8 mouse cellular contexts compared by ENCODE assay signal in the genomic region with DNA sequence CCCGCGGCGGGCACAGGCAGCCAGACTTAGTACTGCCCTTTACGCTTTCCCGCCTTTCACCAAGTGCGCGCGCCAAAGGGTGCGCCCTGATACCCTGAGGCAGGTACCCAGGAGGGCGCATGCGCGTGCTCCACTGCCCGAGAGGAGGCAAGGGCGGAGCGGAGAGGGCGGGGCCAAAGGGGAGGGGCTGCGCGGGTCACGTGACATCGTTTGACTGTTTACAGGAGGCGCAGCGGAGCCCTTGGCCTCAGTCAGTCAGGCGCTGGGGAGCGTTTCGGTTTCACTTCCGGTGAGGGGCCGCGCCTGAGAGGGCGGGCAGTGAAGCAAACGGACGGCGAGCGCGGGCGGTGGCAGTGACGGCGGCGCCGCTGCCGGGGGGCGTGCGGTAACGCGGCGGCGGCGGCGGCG. TPM values are rescaled to one million over a fixed set of nuclear protein-coding genes. Genes with fewer than 3 reads are reported as not detected.
DNase-seq lines count a peak whose midpoint lies in the region; ATAC-seq and TF ChIP-seq lines count a peak whose summit lies in the region.

Gene Fmr1, plus strand, starts transcription at position 209 of the 408 bp plus-strand sequence.

- 22% methylated on average over 36 of the region's 49 CpGs for WGBS in forebrain, embryonic 13.5 days
- 17% methylated on average over 49 of the region's 49 CpGs for WGBS in large intestine, adult 2 months
- 20% methylated on average over 37 of the region's 49 CpGs for WGBS in liver, postnatal 0 days (ENCODE audit: insufficient replicate concordance)
- 12% methylated on average over 32 of the region's 49 CpGs for WGBS in neural tube, embryonic 14.5 days

- peak; percentile 98 for ATAC-seq in cerebellum, adult (ENCODE audit: insufficient number of reproducible peaks, low FRiP score, low TSS enrichment)
- peak; percentile 98 for ATAC-seq in forebrain, embryonic 13.5 days
- peak; percentile 96 for ATAC-seq in liver, postnatal 0 days
- ATAC-seq in neural tube, embryonic 14.5 days (ENCODE audit: low read depth): peak; percentile 99

- no peaks in the 10 kb centered on the region for H3K27me3 ChIP-seq in ES-Bruce4 (ENCODE audit: control insufficient read depth, insufficient read depth, low read length, poor library complexity, severe bottlenecking)
- no peaks in the 10 kb centered on the region for H3K27me3 ChIP-seq in forebrain, embryonic 13.5 days
- no peaks in the 10 kb centered on the region for H3K27me3 ChIP-seq in liver, postnatal 0 days (ENCODE audit: insufficient read depth, low read length)
- H3K27me3 ChIP-seq in neural tube, embryonic 14.5 days (ENCODE audit: control insufficient read depth, insufficient read depth, low read length): no peaks in the 10 kb centered on the region

- H3K9me3 ChIP-seq in ES-Bruce4 (replicated peaks; ENCODE audit: control insufficient read depth, insufficient read depth, low read length, poor library complexity, severe bottlenecking): no peaks in the 10 kb centered on the region
- H3K9me3 ChIP-seq in forebrain, embryonic 13.5 days (replicated peaks): no peaks in the 10 kb centered on the region
- H3K9me3 ChIP-seq in liver, postnatal 0 days (ENCODE audit: low read length): no peaks in the 10 kb centered on the region
- H3K9me3 ChIP-seq in neural tube, embryonic 14.5 days (ENCODE audit: control insufficient read depth, low read length): no peaks in the 10 kb centered on the region

- intact Hi-C loops in heart, postnatal 10 days (cut with DNase I): no loop called here

- H3K4me2 ChIP-seq in forebrain, embryonic 13.5 days: peak within 1 kb of the TSS; percentile 56
- peak within 1 kb of the TSS; percentile 76 for H3K4me2 ChIP-seq in liver, postnatal 0 days (ENCODE audit: low read depth, low read length)
- H3K4me2 ChIP-seq in neural tube, embryonic 14.5 days (ENCODE audit: low read depth, low read length): peak within 1 kb of the TSS; percentile 52

- peak; percentile 97 for DNase-seq in heart, postnatal 10 days
- peak; percentile 69 for DNase-seq in large intestine, adult 2 months (ENCODE audit: low read depth, low spot score)
- DNase-seq in liver, postnatal 0 days: peak; percentile 98
- DNase-seq in testis, postnatal 10 days (ENCODE audit: low spot score): peak; percentile 98

- H3K4me1 ChIP-seq in ES-Bruce4 (ENCODE audit: control insufficient read depth, insufficient read depth, low read length): no peaks in the 10 kb centered on the region
- no peaks in the 10 kb centered on the region; the same call in 1 of the 2 replicates for H3K4me1 ChIP-seq in forebrain, embryonic 13.5 days
- H3K4me1 ChIP-seq in liver, postnatal 0 days (ENCODE audit: insufficient read depth): no peaks in the 10 kb centered on the region
- H3K4me1 ChIP-seq in neural tube, embryonic 14.5 days (ENCODE audit: control insufficient read depth, insufficient read depth, low read length): no peaks in the 10 kb centered on the region

- no peaks in the 10 kb centered on the region for H3K36me3 ChIP-seq in ES-Bruce4 (ENCODE audit: control insufficient read depth, insufficient read depth, low read length, poor library complexity, severe bottlenecking)
- H3K36me3 ChIP-seq in forebrain, embryonic 13.5 days (ENCODE audit: poor library complexity, severe bottlenecking): no peaks in the 10 kb centered on the region
- no peaks in the 10 kb centered on the region for H3K36me3 ChIP-seq in liver, postnatal 0 days (replicated peaks; ENCODE audit: insufficient read depth, low read length)
- H3K36me3 ChIP-seq in neural tube, embryonic 14.5 days (ENCODE audit: control insufficient read depth, insufficient read depth, low read length): no peaks in the 10 kb centered on the region

- peak within 1 kb of the TSS; percentile 96 for H3K9ac ChIP-seq in ES-Bruce4 (ENCODE audit: low read depth, poor library complexity, severe bottlenecking)
- peak within 1 kb of the TSS; percentile 83 for H3K9ac ChIP-seq in forebrain, embryonic 13.5 days
- peak within 1 kb of the TSS; percentile 88 for H3K9ac ChIP-seq in liver, postnatal 0 days (replicated peaks)
- peak within 1 kb of the TSS; percentile 66 for H3K9ac ChIP-seq in neural tube, embryonic 14.5 days (replicated peaks; ENCODE audit: low read depth, low read length)

- no peak for TF ChIP-seq CTCF in ES-Bruce4 (IDR thresholded peaks at IDR 0.05; ENCODE audit: low read depth, low read length)
- peak; percentile 23; the same call in 1 of the 2 replicates for TF ChIP-seq CTCF in liver, postnatal 0 days (IDR thresholded peaks at IDR 0.05; ENCODE audit: low read depth)

- H3K27ac ChIP-seq in ES-Bruce4 (ENCODE audit: insufficient read depth, low read length): peak within 1 kb of the TSS; percentile 39
- peak within 1 kb of the TSS; percentile 91 for H3K27ac ChIP-seq in forebrain, embryonic 13.5 days
- H3K27ac ChIP-seq in liver, postnatal 0 days (ENCODE audit: low read depth): peak within 1 kb of the TSS; percentile 93
- peak within 1 kb of the TSS; percentile 85 for H3K27ac ChIP-seq in neural tube, embryonic 14.5 days (ENCODE audit: low read depth, low read length)

- no peak for TF ChIP-seq POLR2A in ES-Bruce4 (IDR thresholded peaks at IDR 0.05; ENCODE audit: insufficient read depth, low read length)

- no peak for TF ChIP-seq EP300 in ES-Bruce4 (IDR thresholded peaks at IDR 0.05; ENCODE audit: insufficient read depth, low read depth, low read length)
- no peak for TF ChIP-seq EP300 in liver, postnatal 0 days (IDR thresholded peaks at IDR 0.05; ENCODE audit: low read depth)

- peak within 1 kb of the TSS; percentile 62 for H3K4me3 ChIP-seq in ES-Bruce4 (ENCODE audit: low read depth, low read length)
- H3K4me3 ChIP-seq in forebrain, embryonic 13.5 days: peak within 1 kb of the TSS; percentile 66
- peak within 1 kb of the TSS; percentile 77 for H3K4me3 ChIP-seq in liver, postnatal 0 days (ENCODE audit: low read depth, low read length)
- H3K4me3 ChIP-seq in neural tube, embryonic 14.5 days (ENCODE audit: low read depth, low read length): peak within 1 kb of the TSS; percentile 57

RNA-seq across cellular contexts. Expression of gene Fmr1, which starts in this region (rescaled TPM):
- polyA plus RNA-seq in ES-Bruce4 (2011; ENCODE audit: insufficient read depth, insufficient read length, low read depth, missing spikeins): 88.2 and 96.3 TPM in 2 replicates
- 60.4 and 63.2 TPM in 2 replicates for polyA plus RNA-seq in forebrain, embryonic 13.5 days (2015; fragmentation: Nextera tagmentation; extraction: Ambion mirVana)
- total RNA-seq in heart, postnatal 10 days (2021): 10 to 100 TPM; 26.2 TPM
- 2.3 and 3.7 TPM in 2 replicates for polyA plus RNA-seq in large intestine, adult 2 months (2012; rRNA removed)
- polyA plus RNA-seq in liver, postnatal 0 days (2015; fragmentation: Nextera tagmentation; extraction: Ambion mirVana): 12.1 and 13.9 TPM in 2 replicates
- 56.9 and 64.4 TPM in 2 replicates for polyA plus RNA-seq in neural tube, embryonic 14.5 days (2014; fragmentation: Nextera tagmentation; extraction: Ambion mirVana)

Comparison
In these comparisons a context has a peak if more than half of its experiments do, and no peak if none do; other contexts are left out.
1. Peak in every context shown above with its lines: DNase-seq, ATAC-seq, H3K4me3 ChIP-seq and H3K27ac ChIP-seq.
2. H3K27ac ChIP-seq: peak in every context shown above with its lines; median percentile 93 in liver, postnatal 0 days; 91 in forebrain, embryonic 13.5 days; 85 in neural tube, embryonic 14.5 days; 39 in ES-Bruce4.